Mouse (Mus musculus) right cerebral cortex, postnatal 36 days (tissue): Measurements from ENCODE around the gene Msmo1.
A peak's percentile ranks its signal among the peaks of the same experiment; 100 is the strongest.

Experiments
- DNase-seq, 2 experiments: peaks; one replicate each; pipeline ENCODE4 v3.0.0; 2022; ENCODE audit warnings: low spot score in 2 of 2, mixed read lengths in 1 of 2

Gene Msmo1

DNA sequence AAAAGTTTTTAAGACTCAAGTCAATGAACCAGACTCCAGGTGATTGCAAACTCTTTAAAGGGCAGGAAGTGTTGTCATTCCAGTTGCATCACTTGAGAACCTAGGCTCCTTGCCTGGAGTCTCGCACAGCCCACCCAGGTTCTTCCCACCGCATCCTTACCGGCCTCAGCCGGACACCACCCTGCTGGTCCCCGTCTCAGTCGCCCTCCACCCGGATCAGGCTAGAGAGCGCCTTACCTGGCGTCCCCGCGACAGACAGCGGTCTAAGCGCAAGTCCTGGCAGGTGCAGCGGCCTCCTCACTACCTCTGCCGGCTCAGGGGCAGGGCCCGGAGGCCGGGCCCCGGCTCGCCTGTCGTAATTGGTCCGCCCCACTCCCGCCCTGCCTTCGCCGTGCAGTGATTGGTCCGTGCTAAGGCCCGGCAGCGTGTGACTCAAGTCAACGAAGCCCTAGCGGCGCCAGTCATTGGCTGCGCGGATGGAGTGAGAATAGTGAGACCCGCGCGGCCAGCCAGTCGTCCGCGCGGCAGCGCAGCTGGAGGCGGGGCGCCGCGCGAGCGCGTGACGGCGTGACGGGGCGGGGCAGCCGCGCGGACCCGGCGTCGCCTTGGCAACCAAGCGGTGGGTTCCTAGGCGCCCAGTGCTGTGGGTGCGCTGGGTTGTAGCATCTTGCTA, at the start of gene Msmo1:
TSS of gene Msmo1 (minus strand) at position 522 of the 673 bp plus-strand sequence.
- peak; percentile 98 to 99 for DNase-seq

DNA sequence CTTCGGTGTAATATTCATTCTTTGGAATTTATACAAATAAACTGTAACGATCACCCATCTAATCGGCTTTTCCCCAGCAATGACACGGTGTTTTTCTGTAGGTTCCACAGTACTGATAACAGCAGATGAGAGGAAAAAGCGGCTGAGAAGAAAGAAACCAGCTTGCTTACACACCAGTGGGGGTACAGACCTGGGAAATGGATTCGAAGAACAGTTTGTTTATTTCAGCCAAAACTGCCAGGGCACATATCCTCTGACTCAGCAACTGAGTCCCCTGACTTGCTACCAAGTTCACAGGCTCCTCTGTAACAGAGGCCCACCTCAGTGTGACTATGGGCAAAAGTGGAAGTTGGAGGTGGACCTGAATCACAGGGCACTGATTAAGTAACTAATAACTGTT, 48.4 kb upstream of the Msmo1 start:
- no peak for DNase-seq

DNA sequence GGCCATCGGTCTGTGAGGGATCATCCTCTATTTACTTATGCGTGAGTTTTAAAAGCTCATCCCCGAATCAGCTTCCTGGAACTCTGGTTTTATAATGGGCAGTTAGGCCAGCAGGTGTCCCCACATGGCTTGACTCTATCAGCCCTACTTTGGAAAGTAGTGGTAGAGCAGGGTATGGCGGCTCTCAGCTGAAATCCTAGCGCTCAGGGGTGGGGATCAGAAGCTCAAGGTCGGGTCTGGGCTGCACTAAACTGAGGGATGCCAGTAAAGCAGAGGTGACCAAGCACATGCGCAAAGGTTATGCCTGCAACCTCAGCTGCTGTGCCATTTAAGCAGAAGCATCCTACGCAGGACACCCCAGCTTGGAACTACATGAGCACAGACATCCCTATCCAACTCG, 44.3 kb upstream of the Msmo1 start:
- DNase-seq, result no peak

DNA sequence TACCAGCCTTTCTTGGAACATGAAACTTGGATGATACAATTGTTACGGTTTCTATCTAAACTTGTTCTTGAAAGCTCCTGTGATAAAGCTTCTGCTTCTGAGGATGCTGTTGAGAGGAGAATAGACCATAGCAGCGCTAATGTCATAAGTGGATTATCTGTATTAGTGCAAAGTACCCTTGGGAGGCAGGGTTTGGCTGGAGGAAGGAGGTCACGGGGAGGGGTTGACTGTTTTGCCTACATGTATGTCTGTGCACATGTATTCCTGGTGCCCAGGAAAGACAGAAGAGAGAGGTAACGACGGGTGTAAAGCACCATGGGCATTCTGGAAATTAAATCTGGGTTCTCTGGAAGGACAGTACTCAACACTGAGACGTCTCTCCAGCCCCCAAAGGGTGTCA, 40.5 kb upstream of the Msmo1 start:
- DNase-seq, result no peak

DNA sequence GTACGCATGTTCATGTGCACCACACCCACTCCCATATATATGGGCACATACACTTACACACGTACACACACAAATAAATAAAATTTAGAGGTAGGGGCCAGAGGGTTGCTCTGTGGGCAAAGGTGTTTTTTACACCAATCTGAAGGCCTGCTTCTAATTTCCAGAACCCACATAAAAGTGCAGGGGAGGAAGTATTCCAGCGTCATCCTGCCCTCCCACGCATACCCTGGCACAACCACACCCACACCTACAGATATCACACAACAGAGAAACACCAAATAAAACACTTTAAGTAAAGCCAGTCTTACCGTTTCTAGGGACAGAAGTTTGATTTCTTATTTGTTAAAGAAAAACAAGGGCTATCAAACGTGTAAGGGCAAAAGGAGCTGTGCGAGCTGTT, 37.2 kb upstream of the Msmo1 start:
- DNase-seq, result no peak

DNA sequence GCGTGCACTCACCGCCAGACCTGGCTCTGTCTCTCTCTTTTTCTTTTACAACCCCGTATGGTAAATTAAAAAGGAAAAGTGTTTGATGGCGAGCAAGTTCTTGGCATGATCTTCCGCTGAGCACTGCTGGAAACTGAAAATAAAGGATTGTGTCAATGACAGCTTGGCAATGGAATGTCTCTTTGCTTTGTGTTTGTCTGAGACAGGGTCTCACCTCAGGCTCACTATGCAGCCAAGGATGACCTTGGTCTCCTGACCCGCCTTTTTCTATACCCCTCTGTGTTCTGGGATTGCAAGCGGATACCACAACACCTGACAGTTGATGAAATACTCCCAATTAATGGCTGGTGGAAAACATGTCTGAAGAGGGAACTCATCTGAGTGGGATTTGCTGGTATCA, 36.0 kb upstream of the Msmo1 start:
- DNase-seq, result no peak

DNA sequence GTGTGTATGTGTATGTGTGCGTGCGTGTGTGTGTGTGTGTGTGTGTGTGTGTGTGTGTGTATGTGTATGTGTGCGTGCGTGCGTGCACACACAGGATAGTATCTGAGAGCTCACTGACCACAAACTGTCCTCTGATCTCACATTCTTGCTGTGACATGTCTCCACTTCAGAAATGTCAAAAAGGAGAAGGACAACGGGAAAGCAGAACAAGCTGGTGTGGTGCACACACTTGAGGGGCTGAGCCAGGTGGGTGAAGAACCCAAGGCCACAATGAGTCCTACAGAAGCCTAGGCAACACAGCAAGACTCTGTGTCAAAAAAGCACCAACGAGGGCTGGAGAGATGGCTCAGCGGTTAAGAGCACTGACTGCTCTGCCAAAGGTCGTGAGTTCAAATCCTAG, 35.1 kb upstream of the Msmo1 start:
- DNase-seq, result no peak

DNA sequence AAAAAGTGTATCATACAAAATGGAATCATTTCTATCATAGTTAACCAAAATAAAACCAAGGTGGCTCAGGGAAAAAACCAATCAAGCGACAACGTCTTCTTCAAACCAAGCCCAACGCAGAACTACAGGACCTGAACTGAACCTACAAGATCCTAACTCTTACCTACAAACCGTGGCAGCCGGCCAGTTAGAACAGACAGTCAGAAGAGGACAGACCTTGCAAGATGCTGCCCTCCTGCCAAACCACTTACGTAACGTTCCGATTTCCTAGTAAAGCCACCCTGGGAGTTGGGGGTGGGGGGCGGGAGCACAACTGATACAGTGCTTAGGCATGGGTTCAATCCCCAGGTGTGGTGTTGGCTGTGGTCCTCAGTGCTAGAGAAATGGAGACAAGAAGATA, 33.5 kb upstream of the Msmo1 start:
- no peak for DNase-seq

DNA sequence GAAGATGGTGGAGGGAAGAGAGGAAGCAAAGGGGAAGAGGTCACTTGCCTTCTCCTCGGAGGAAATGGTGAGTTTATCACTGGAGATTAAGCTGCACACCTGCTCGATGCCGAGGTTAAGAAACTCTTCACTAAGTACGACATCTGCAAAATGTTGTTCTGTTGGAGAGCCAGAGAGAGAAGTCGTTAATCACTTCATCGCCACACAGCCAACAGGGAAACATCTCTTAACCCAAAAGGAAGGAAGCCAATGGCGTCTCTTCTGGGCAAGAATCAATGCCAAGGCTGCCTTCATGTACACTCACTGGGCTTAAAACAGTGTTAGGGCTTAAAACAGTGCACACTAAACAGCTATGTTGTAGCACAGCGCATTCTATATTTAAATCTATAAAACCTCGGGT, 30.5 kb upstream of the Msmo1 start:
- no peak for DNase-seq

DNA sequence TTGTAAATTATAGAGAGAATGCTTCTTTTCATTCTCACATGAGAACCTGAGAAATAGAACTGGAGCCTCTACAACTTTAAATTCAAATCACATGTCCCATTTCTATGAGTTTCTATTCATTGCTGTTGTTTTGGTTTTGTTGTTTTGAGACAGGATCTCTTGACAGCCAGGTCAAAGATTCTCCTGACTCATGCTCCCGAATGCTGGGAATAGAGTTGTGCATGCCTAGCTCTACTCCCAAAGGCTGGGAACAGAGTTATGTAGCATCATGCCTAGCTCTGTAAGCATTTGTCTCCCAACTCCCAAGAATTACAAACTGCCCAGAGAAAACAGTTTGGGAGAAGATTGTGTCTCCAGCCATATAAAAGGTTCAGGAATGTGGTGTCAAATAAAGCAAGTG, 29.2 kb upstream of the Msmo1 start:
- DNase-seq, result no peak

DNA sequence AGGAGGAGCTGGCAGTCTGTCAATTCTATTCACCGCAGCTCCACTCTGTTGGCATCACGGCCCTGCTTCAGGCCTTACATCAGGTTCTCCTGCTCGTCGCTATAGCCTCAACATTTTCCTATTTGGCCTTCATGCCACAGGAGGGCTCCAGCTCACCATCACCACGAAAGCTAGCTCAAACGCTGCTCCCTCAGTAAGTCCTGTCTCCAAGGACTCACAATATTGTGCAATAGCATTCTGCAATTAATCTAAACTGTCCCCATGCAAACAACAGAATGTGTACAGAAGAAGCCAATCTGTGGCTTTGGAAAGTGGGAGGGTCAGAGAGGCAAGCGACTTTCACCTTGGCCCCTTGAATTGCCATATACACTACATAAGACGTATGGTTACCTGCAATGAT, 27.8 kb upstream of the Msmo1 start:
- no peak for DNase-seq

DNA sequence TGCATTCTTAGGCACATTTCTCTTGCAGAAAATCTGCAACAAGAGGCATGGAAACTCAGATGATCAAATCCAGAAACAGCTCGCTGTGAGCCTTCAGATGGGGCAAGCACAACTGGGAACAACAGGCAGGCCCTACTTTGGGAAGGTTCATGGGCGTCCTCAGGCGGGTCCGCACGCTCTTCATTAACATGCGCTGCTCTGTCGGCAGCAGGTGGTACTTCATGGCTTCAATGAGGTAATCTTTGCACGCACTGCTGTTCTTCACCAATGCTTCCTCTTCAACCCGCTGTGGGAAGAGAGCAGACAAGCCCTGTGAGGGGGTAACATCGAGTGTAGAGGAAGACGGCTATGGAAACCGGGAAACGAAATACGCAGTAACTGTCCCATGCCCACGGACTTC, 24.4 kb upstream of the Msmo1 start:
- DNase-seq, result no peak

DNA sequence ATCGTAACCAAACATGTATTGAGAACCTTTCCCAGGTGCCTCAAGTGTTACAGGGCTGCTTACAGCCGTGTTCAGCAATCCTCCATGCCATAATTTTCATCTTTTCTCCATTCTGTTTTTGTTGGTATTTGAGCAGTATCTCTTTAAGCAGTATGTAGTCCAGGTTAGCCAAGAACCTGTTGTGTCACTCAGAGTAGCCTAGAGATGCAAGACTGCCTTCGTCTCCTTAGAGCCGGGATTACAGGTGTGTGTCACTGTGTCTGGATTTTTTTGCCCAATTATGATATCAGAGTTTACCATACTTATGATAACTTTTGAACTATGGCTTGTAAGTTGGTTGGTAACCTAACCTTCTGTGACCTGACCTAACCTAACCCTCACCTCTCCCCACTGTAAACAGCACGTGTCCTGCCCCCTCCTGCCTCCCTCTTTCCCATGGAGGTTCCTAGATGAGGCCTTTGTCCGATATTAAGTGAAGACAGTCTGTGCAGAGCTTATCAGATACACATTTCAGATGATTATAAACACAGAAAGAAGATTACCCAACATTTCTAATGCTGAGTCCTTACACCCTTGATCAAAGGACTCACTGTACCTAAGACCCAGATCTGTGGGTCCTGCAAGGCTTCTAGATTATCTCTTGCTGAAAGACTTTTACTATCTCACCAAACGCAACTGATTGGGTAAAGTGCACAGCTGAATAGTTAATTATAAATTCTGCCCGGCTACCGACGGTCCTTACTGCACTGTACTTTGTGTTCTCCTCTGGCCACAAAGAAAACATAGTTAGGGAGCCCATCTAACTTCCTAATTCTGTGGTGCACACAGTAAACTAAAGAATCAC, 12.8 kb upstream of the Msmo1 start:
- no peak for DNase-seq

DNA sequence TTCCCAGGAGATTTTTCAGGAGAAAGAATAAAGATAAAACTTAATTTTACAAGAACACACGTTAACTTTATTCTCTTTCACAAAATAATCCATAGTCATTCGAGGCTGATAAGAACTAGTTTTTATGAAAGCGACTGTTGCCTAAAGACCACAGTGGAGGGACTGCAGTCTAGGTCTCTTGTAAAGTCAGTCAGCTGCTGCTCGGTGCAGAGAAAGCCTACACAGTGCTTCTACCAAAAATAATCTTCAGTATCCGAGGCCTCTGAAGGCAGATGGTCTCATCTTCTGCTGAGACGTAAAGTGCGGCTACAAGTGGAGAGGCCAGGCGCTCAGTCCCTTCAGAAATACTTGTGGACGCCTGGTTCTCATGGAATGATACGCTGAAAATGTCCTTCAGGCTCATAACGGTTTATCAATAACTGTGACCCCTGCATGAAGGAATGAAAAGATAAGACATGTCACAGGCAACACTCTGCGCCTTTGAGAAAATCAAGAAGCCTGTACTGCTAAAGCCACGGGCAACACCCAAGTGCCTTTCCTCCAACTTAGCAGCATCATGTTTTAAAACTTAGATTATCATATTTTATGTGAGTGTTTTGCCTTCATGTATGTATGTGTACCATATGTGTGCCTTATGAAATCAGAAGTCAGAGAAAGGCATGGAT, 7.1 kb upstream of the Msmo1 start:
- no peak for DNase-seq

DNA sequence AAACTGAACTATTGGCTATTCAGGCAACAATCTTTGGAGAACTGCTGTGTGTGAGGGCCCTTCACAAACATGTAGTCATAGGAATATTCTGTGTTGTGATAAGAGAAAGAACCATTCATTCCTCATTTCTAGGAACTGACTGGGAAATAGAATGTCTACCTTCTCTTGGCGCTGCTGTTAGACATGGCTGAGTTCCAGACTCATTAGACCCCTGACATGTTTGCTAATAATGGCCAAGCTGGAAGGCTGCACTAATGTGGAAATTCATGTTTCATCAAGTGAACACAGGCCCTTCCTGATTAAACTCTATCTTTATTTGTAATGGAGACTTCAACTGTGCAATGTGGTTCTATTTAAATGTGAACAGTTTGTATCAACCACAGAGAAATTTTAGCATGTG, 5.3 kb upstream of the Msmo1 start:
- no peak for DNase-seq

DNA sequence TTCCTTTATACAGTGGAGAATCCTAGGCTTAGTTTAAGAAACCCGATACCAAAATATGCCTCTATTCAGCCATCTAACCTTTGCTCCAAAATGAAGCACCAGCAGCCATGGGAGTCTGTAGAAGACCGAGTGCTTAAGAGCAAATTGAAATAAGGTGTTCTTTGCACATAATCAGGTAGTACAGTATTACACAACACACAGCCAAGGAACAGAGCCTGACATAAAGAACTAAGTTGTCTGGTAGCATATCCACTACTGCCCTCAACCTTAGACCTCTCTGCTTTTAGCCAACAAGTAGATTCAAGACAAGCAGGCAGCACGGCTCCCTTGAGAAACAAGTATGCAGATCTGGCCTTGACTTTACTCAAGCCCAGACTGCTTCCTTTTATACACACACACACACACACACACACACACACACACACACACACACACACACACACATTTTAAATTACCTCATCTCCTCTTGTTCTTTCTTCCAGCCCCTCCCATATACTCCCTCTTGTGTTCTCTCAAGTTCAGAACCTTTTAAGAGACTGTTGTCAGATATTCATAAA, 3.3 kb upstream of the Msmo1 start:
- no peak for DNase-seq

DNA sequence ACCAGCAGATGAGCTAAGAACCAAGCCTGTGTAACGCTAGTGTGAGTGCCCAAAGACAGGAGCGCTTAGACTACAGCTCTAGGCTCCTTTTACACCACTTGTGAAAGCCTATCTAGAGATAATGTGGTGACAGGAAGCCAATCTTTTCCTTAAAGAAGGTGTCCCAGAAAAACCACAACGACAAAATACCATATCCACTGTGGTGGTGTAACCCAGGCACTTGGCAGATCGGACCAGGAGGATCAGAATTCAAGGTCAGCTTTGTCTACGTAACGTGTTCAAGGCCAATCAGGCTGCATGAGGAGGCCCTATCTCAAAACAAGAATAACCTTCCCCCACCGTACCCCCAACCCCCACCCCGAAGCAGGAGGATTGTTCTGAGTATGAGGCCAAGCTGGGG, 1.6 kb upstream of the Msmo1 start:
- no peak for DNase-seq

DNA sequence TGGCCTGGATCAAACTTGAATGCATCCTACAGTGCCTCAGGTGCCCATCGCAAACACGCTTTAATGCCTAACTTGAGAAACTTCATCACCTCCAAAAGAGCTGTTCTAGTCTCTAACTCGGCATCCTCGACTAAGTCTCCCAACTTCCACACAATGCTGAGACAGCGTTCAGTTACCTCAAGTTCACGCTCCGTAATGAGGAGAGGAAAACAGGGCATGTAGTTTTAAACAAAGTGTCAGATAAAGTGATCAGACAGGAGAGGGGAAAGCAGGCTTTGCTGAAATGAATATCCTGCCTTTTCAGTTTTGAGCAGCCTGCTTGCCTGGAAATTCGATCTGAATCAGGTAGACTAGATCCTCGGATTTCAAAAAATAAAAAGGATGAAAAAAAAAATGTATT, 996 bp downstream of the Msmo1 start:
- DNase-seq, result no peak

DNA sequence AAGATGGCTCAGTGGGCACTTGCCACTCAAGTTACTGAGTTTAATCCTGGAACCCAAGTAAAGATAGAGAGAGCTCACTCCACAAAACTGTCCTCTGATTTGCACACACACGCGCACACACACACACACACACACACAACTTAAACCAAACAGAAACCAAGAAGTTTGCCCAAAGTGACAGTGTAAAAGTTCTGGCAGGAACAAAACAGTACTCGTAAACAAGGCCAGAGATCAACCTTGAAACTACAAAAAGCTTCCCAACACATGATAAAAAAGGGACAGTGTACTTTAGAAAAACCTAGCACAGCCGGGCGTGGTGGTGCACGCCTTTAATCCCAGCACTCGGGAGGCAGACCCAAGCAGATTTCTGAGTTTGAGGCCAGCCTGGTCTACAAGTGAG, 5.4 kb downstream of the Msmo1 start:
- DNase-seq, result no peak

DNA sequence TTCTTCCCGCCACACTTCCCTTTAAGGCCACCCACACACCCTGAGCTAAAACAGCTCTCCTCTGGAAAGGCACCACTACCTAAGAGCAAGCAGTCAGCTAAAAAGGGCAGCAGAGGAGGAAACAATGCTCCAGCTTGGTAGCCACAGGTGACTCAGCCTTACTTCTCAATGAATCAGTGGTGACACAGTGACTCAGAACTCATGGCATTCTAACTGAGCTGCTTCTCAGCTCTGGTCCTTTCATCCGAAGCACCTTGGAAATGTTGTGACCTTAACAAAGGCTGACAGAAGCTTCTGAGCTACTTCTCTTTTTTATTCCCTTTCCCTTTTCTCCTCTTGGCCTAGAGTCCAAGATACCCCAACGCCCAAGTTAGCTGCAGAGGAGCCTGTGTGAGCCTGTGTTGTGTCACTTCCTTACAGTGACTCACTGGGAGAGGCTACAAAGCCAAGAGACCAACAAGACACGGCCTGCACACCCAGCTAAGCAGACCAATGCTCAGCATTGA, 7.3 kb downstream of the Msmo1 start:
- DNase-seq, result no peak

DNA sequence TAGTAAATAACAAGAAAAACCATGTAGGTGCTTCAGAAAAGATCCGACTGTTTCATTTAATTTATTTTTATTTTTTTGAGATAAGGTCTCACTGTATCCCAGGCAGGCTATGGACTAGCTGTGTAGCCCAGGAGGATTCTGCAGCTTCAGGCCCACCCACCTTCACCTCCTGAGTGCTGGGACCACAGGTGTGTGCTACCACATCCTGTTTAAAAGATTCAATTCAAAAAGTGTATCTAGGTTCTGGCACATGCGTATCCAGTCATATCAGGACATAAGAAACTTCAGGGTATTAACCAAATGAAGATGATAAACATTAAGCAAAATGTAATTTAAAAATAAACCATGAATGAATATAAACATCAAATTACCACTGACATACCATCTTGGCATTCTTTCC, 10.4 kb downstream of the Msmo1 start:
- no peak for DNase-seq

DNA sequence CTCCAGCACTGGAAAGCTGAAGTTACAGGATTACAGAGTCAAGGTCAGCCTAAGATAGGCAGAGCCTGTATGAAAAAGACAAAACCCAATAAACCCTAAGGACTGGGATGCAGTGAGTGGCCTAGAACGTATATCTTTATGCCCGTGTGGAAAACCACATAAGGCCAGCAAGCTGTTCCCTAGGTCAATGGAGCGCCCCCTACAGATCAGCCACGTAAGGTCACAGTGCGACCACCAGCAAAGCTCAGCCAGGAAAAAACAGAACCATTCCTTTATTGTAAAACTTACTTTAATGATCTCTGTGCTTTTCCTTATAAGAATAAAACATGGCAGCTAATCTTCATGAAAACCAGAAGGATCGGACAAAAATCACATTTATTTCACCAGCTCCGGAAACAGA, 15.7 kb downstream of the Msmo1 start:
- DNase-seq, result no peak

DNA sequence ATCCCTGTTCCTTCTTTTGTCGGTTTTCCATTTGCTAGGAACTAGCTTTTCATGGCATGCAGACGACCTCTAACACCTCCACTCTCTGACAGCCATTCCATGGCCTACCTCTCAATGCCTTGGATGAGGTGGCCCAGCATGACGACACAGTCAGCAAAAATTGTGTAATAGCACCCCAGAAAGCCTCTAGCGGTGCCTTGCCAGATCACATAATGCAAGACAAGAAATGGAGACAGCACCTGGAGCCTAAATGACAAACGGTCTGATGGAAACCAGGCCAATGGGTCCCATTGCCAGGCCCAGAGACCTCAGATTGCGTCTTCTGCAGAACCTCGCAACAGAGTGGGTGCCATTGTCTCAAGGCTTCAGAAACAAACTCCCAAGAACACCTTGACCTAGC, 21.1 kb downstream of the Msmo1 start:
- DNase-seq, result no peak
